Mouse (Mus musculus): ENCODE measurements around the gene Cdt1. TPM values are rescaled to one million over a fixed set of nuclear protein-coding genes. Genes with fewer than 3 reads are reported as not detected.

Cdt1 gene
- polyA plus RNA-seq, 1 experiment from 2014 or later: 50.3 TPM

DNA sequence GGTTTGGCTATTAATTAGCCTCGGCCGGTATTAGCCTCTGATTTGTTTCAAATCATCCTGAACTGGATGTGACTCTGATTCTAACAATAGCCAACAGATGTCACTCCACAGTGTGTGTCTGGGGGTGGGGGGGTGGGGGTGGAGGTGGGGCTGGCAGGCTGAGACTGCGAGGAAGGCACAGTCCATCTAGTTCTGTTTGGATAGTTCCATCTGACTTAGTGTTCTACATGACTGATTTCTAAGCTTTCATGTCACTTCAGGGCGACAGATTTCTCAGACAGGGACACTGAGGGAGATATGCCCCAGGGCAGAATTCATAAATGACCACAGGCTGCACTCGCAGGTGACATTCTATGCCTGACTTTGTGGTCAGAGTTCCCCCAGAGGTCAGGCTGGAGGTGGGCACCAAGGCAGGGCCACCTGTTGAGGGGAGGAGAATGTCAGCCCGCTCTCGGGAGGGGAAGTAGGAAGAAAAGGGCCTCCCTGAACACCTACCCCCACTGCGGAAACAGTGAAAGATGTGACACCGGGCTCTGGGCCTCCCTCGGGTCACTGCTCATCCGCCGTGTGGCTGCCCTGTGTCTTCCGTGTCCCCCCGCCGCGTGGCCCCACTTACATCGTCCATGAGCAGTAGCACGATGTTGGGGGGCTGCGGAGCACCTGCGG, 42.9 kb downstream of the Cdt1 start:
- Histone ChIP-seq H3K9me3 (ENCODE audit: low read depth, low read length) (no peaks in the 10 kb centered on the region), H3K27me3 (ENCODE audit: insufficient read depth, low read length) (no peaks in the 10 kb centered on the region), H3K4me3 (ENCODE audit: low read depth, low read length) (peak overlapping the region; percentile 71), H3K36me3 (ENCODE audit: insufficient read depth) (peaks cover 9% of the 10 kb centered on the region; the same call in 1 of the 2 replicates), H3K4me1 (ENCODE audit: insufficient read depth) (peaks cover 8% of the 10 kb centered on the region; the same call in 1 of the 2 replicates), H3K27ac (ENCODE audit: low read depth) (0 out of 2 replicates have a peak overlapping the region, but pooled peaks have one; percentile 46), H3K9ac (peak overlapping the region; percentile 75), H3K4me2 (peak overlapping the region; percentile 85)
- TF ChIP-seq CTCF (IDR thresholded peaks at IDR 0.05; ENCODE audit: low read depth): no peak
- no peak for DNase-seq
- ATAC-seq (ENCODE audit: insufficient read depth): 0 out of 2 replicates have a peak, but pooled peaks have one; percentile 1
- WGBS: 6% methylated on average over 20 of the region's 20 CpGs

DNA sequence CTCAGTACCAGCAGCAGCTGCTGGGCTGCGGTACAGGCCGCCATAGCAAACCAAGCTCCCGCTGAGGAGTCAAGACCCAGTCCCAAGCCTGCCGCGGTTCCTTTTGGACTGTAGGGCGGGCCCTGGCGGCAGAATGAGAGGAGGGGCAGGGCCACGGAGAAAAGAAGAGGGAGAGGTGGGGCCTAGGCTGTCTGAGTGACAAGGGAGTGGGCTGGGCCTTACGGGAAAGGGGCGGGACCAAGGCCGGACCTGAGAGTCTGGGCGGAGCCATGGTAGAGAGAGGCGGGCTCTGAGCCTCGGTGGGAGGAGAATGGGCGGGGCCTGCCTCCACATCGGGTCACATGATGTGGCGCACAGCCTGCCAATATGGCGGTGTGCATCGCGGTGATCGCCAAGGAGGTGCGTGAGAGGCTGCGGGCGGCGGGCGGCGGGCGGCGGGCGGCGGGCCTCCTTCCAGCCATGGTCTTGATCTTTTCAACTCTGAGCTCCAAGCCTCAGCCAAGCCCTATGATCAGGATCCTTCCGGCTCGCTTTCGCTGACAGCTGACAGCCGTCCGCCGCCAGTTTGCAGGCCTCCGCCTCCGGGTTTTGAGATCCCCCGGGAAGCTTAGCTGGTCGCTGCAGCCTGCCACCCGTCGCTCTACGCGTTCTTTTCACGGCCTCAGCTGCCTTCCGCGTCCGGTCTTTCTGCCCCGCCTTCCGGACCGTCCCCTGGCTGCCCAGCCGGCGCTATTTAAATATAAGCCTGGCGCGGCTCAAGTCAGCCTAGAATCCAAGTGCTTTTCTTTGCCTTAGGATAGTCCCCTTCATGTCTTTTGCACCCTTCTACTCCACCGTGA, 43.7 kb downstream of the Cdt1 start, which contains the start of the genes Galns and Trappc2l:
Gene Galns, minus strand, starts transcription at position 169 of the 839 bp plus-strand sequence.
Gene Trappc2l, plus strand, starts transcription at position 346 of the 839 bp plus-strand sequence.
- Histone ChIP-seq H3K4me3 (ENCODE audit: low read depth, low read length) (peak within 1 kb of the TSS; percentile 71), H3K27ac (ENCODE audit: low read depth) (peak within 1 kb of the TSS; percentile 77; the same call in 1 of the 2 replicates), H3K4me1 (ENCODE audit: insufficient read depth) (peaks cover 8% of the 10 kb centered on the region; the same call in 1 of the 2 replicates), H3K9me3 (ENCODE audit: low read depth, low read length) (no peaks in the 10 kb centered on the region), H3K27me3 (ENCODE audit: insufficient read depth, low read length) (no peaks in the 10 kb centered on the region), H3K4me2 (peak within 1 kb of the TSS; percentile 85), H3K9ac (peak within 1 kb of the TSS; percentile 75), H3K36me3 (ENCODE audit: insufficient read depth) (peaks cover 9% of the 10 kb centered on the region; the same call in 1 of the 2 replicates)
- TF ChIP-seq CTCF (IDR thresholded peaks at IDR 0.05; ENCODE audit: low read depth): peak; percentile 69
- ATAC-seq (ENCODE audit: insufficient read depth): peak; percentile 95
- peak; percentile 100 for DNase-seq
- under 1% methylated on average over 57 of the region's 57 CpGs for WGBS

DNA sequence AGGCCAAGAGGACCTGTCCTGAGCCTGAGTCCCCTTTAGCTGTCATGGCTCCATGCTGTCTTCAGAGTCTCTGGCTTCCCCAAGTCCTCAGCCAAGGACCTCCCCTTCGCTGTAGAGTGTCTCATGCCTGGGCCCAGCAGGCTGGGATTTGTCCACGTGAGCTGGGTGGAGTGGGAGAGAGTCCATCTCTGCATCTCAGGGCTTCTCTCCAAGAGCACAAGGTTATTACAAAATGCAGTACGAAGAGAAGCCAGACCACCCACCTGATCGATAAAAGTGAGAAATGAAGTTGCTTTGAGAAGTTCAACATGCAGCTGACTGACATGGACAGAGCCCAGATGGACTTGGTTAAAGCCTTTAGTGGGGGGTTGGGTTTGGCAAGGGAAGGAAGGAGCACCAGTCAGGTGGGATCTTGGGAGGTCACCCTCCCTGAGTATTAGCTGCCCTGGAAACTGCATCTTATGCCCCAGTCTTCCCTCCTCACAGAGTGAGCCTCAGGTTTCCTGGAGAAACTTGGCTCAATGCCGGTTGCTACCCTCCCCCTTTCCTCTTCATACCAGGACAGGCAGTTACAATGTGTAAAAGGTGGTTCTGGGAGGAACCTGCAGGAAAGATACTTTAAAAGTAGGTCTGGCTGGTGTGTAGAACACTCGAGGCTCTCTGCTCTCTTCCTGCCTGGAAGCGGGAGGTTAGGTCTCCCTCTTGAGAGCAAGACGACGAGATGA, 48.5 kb downstream of the Cdt1 start:
- peak; percentile 62 for DNase-seq
- H3K27me3 ChIP-seq (ENCODE audit: insufficient read depth, low read length): no peaks in the 10 kb centered on the region
- peak overlapping the region; percentile 18; the same call in 1 of the 2 replicates for H3K27ac ChIP-seq (ENCODE audit: low read depth)
- H3K4me2 ChIP-seq: no peak overlapping the region
- 0 out of 2 replicates have a peak, but pooled peaks cover 5% of the 10 kb centered on the region for H3K4me1 ChIP-seq (ENCODE audit: insufficient read depth)
- H3K9me3 ChIP-seq (ENCODE audit: low read depth, low read length): no peaks in the 10 kb centered on the region
- H3K4me3 ChIP-seq (ENCODE audit: low read depth, low read length): no peak overlapping the region
- no peak overlapping the region for H3K9ac ChIP-seq
- 43% methylated on average over 9 of the region's 9 CpGs for WGBS
- TF ChIP-seq CTCF (IDR thresholded peaks at IDR 0.05; ENCODE audit: low read depth): no peak
- ATAC-seq (ENCODE audit: insufficient read depth): no peak
- H3K36me3 ChIP-seq (ENCODE audit: insufficient read depth): peaks cover 9% of the 10 kb centered on the region; the same call in 1 of the 2 replicates

DNA sequence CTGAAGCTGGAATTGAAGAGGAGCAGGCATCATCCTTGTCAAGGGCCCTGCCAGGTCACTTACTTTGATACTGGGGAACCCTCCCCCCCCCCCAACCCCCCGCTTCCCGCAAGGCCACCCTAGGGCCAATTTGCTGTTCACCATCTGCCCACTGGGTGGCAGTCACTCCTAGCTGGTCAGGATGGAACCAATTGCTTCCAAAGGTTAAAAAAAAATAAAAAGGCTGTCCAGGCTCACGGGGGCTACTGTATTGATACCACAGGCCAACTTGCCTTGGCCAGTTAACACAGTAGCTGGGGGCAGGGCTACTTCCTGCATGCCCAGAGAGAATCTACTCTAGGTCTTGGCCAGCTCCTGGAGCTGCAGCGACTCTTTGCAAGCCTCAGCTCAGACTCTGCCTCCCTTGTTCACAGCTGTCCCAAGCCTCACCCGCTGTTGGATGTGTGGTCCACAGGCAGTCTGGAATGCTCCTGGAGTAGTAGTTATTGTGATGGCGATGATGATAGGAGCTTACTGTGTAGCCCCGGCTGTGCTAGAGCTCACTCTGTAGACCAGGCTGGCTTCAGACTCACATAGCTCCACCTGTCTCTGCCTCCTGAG, 50.2 kb downstream of the Cdt1 start:
- no peaks in the 10 kb centered on the region for H3K4me1 ChIP-seq (ENCODE audit: insufficient read depth)
- no peak overlapping the region for H3K9ac ChIP-seq
- WGBS: 33% methylated on average over 5 of the region's 7 CpGs
- H3K4me3 ChIP-seq (ENCODE audit: low read depth, low read length): no peak overlapping the region
- no peak overlapping the region for H3K27ac ChIP-seq (ENCODE audit: low read depth)
- DNase-seq (peak; percentile 95), ATAC-seq (ENCODE audit: insufficient read depth) (peak; percentile 13; the same call in 1 of the 2 replicates)
- H3K27me3 ChIP-seq (ENCODE audit: insufficient read depth, low read length): no peaks in the 10 kb centered on the region
- H3K9me3 ChIP-seq (ENCODE audit: low read depth, low read length): no peaks in the 10 kb centered on the region
- peak; percentile 79 for TF ChIP-seq CTCF (IDR thresholded peaks at IDR 0.05; ENCODE audit: low read depth)
- H3K4me2 ChIP-seq: no peak overlapping the region
- peaks cover 9% of the 10 kb centered on the region; the same call in 1 of the 2 replicates for H3K36me3 ChIP-seq (ENCODE audit: insufficient read depth)

DNA sequence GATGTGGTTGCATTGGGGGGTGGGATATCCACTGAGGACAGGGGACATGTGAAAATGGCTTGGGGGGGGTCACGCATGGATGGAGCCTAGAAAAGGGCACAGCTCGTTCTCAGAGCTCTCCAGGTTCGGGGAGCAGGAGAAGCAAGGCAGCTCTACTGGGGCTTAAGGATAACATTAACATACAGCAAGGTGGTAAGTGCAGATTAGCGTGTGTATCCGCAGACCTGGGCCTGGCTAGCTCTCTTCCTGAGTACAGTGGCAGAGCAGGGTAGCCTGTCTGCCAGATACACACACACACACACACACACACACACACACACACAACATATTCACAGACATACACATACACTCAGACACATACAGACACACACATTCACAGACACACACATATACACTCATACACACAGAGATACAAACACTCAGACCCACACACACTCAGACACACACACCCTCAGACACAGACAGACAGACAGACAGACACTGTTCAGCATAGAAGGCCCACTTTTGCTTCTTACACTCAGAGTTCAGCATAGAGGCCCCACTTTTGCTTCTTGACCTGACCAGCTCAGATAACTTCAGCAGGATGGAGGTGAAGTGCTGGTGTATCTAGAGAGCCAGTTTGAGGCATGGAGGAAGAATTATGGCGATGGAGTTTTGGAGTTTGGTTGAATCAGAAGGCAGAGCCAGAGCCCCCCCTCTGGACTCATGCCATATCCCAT, 51.0 kb downstream of the Cdt1 start:
- Histone ChIP-seq H3K9me3 (ENCODE audit: low read depth, low read length) (no peaks in the 10 kb centered on the region), H3K4me2 (no peak overlapping the region), H3K4me3 (ENCODE audit: low read depth, low read length) (no peak overlapping the region), H3K27me3 (ENCODE audit: insufficient read depth, low read length) (no peaks in the 10 kb centered on the region), H3K9ac (no peak overlapping the region), H3K4me1 (ENCODE audit: insufficient read depth) (no peaks in the 10 kb centered on the region), H3K36me3 (ENCODE audit: insufficient read depth) (peaks cover 9% of the 10 kb centered on the region; the same call in 1 of the 2 replicates), H3K27ac (ENCODE audit: low read depth) (no peak overlapping the region)
- WGBS: 68% methylated on average over 6 of the region's 6 CpGs
- DNase-seq (no peak), ATAC-seq (ENCODE audit: insufficient read depth) (no peak; the same call in 1 of the 2 replicates)
- no peak for TF ChIP-seq CTCF (IDR thresholded peaks at IDR 0.05; ENCODE audit: low read depth)

DNA sequence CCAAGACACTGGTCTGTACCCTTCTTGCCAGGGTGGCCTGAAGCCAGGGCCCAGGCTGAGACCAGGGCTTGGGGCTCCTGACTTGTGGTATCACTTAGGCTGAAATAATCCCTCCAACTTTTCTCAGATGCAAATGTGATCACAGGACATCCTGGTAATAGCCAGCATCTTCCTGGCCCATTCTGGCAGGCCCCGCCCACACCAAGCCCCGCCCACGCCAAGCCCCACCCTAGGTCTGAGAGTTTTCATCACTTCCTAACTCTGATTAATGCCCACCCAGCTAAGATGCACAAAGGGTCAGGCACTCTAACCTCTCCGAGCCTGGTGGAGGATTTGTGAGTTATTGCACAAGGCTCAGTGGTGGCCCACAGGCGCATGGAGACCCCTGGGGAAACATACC, 52.6 kb downstream of the Cdt1 start:
- WGBS: 30% methylated on average over 5 of the region's 5 CpGs
- ATAC-seq (ENCODE audit: insufficient read depth): no peak
- no peak for TF ChIP-seq CTCF (IDR thresholded peaks at IDR 0.05; ENCODE audit: low read depth)

More for the DNA sequence above, 52.6 kb downstream of the Cdt1 start:
- H3K9me3 ChIP-seq (ENCODE audit: low read depth, low read length): no peaks in the 10 kb centered on the region
- no peaks in the 10 kb centered on the region for H3K27me3 ChIP-seq (ENCODE audit: insufficient read depth, low read length)
- peaks cover 3% of the 10 kb centered on the region; the same call in 1 of the 2 replicates for H3K36me3 ChIP-seq (ENCODE audit: insufficient read depth)
- no peak overlapping the region for H3K9ac ChIP-seq
- no peak overlapping the region for H3K4me3 ChIP-seq (ENCODE audit: low read depth, low read length)
- no peaks in the 10 kb centered on the region for H3K4me1 ChIP-seq (ENCODE audit: insufficient read depth)
- no peak for DNase-seq
- H3K27ac ChIP-seq (ENCODE audit: low read depth): no peak overlapping the region
- no peak overlapping the region for H3K4me2 ChIP-seq

All from lung, embryonic 14.5 days (tissue).